In the genomic region with DNA sequence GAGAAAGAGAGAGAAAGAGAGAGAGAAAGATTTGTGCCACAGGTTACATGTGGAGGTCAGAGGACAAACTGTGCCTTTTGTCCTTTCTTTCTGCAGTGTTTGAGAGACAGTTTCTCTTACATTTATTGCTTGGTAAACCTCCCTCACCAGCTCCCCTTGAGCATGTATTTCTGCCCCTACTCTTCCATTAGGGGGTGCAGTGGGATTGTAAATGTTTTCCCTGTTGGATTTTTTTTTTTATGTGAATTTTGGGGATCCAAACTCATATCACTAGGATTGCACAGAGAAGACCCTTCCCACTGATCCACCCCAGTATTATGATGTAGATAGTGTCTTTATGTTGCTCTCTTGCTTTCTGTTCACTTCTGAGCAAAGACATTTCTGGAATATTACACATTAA, we compare ENCODE assay signal across 30 mouse cellular contexts.
DNase-seq lines count a peak whose midpoint lies in the region; ATAC-seq and TF ChIP-seq lines count a peak whose summit lies in the region.
"Had no signal": no experiment of that assay in that cellular context is flagged by ENCODE, and none has a peak within 500 bp of the region (broad histone marks: within the 10 kb centered on the region; RNA-seq: fewer than 3 reads in every experiment).

No protein-coding gene starts in this region.

- TF ChIP-seq POLR2A in kidney, adult 2 months (IDR thresholded peaks at IDR 0.05; ENCODE audit: low read depth, low read length): no peak

- H3K4me3 ChIP-seq in forebrain, postnatal 0 days (ENCODE audit: low read depth, low read length): no peak overlapping the region
- H3K4me3 ChIP-seq in forebrain, embryonic 10.5 days: no peak overlapping the region
- no peak overlapping the region for H3K4me3 ChIP-seq in left cerebral cortex, adult 2 months
- no peak overlapping the region for H3K4me3 ChIP-seq in kidney, adult 2 months (ENCODE audit: insufficient read depth, low read depth, low read length)
- H3K4me3 ChIP-seq: embryonic facial prominence, embryonic 12.5 days; embryonic facial prominence, embryonic 15.5 days; erythroblast, embryonic 14.5 days; forebrain, embryonic 15.5 days; heart, adult 2 months; heart, embryonic 10.5 days; heart, embryonic 13.5 days; hindbrain, embryonic 12.5 days; hindbrain, embryonic 15.5 days; intestine, embryonic 15.5 days had no signal

- H3K27ac ChIP-seq in forebrain, postnatal 0 days (ENCODE audit: low read depth, low read length): no peak overlapping the region
- H3K27ac ChIP-seq in forebrain, embryonic 10.5 days: no peak overlapping the region
- H3K27ac ChIP-seq in left cerebral cortex, adult 2 months: no peak overlapping the region
- no peak overlapping the region for H3K27ac ChIP-seq in kidney, adult 2 months (ENCODE audit: insufficient read depth, low read depth, low read length)
- H3K27ac ChIP-seq: embryonic facial prominence, embryonic 12.5 days; embryonic facial prominence, embryonic 15.5 days; forebrain, embryonic 15.5 days; heart, adult 2 months; heart, embryonic 10.5 days; heart, embryonic 13.5 days; hindbrain, embryonic 12.5 days; hindbrain, embryonic 15.5 days; intestine, embryonic 15.5 days had no signal

- no peaks in the 10 kb centered on the region for H3K9me3 ChIP-seq in forebrain, postnatal 0 days (ENCODE audit: low read length)
- no peaks in the 10 kb centered on the region for H3K9me3 ChIP-seq in forebrain, embryonic 10.5 days
- H3K9me3 ChIP-seq: embryonic facial prominence, embryonic 12.5 days; embryonic facial prominence, embryonic 15.5 days; forebrain, embryonic 15.5 days; G1E; heart, embryonic 10.5 days; heart, embryonic 13.5 days; hindbrain, embryonic 12.5 days; intestine, embryonic 15.5 days had no signal

- peak; percentile 24; the same call in 1 of the 2 replicates for TF ChIP-seq CTCF in forebrain, postnatal 0 days (IDR thresholded peaks at IDR 0.05; ENCODE audit: low read depth)
- peak; percentile 17 for TF ChIP-seq CTCF in left cerebral cortex, adult 2 months (IDR thresholded peaks at IDR 0.05)
- TF ChIP-seq CTCF in kidney, adult 2 months (conservative IDR thresholded peaks at IDR 0.05; ENCODE audit: insufficient read depth, insufficient read length, low read depth, low read length): no peak

- DNase-seq in forebrain, postnatal 0 days: peak; percentile 2
- DNase-seq in forebrain, embryonic 10.5 days (ENCODE audit: extremely low spot score, low spot score): no peak
- DNase-seq in left cerebral cortex, adult 2 months (ENCODE audit: extremely low spot score in 1 of 2, low spot score in 2 of 2): no peak
- DNase-seq in left cerebral cortex, postnatal 25 days (ENCODE audit: low spot score in 2 of 2): no peak
- DNase-seq in R1 (ENCODE audit: low read depth, low spot score): peak; percentile 8
- no peak for DNase-seq in cerebellum, adult 9-11 months
- no peak for DNase-seq in kidney, adult 2 months
- DNase-seq: adrenal gland, adult 2 months; adrenal gland, postnatal 14 days; B cell, adult 2 months; cerebellum, adult 18-20 months; cerebellum, adult 9-10 months; cerebellum, postnatal 25 days; gastrocnemius, postnatal 10 days; gastrocnemius, postnatal 36 days; heart, adult 2 months; heart, postnatal 14 days; heart, postnatal 4 days; kidney, adult 11 months had no signal

- no peaks in the 10 kb centered on the region for H3K4me1 ChIP-seq in forebrain, postnatal 0 days (ENCODE audit: insufficient read depth)
- H3K4me1 ChIP-seq in forebrain, embryonic 10.5 days: no peaks in the 10 kb centered on the region
- H3K4me1 ChIP-seq in kidney, adult 2 months (ENCODE audit: control insufficient read depth, insufficient read depth, low read length): no peaks in the 10 kb centered on the region
- H3K4me1 ChIP-seq: embryonic facial prominence, embryonic 12.5 days; embryonic facial prominence, embryonic 15.5 days; forebrain, embryonic 15.5 days; heart, embryonic 10.5 days; heart, embryonic 13.5 days; hindbrain, embryonic 12.5 days; hindbrain, embryonic 15.5 days; intestine, embryonic 15.5 days had no signal

- no peaks in the 10 kb centered on the region for H3K27me3 ChIP-seq in forebrain, postnatal 0 days (ENCODE audit: insufficient read depth, low read length)
- H3K27me3 ChIP-seq in forebrain, embryonic 10.5 days (ENCODE audit: poor library complexity, severe bottlenecking): no peaks in the 10 kb centered on the region
- no peaks in the 10 kb centered on the region for H3K27me3 ChIP-seq in kidney, adult 2 months (replicated peaks; ENCODE audit: control insufficient read depth, insufficient read depth, low read length)
- H3K27me3 ChIP-seq: embryonic facial prominence, embryonic 12.5 days; embryonic facial prominence, embryonic 15.5 days; forebrain, embryonic 15.5 days; heart, embryonic 13.5 days; hindbrain, embryonic 12.5 days; hindbrain, embryonic 15.5 days; intestine, embryonic 15.5 days; Patski had no signal

- H3K4me2 ChIP-seq in forebrain, postnatal 0 days (ENCODE audit: low read depth): no peak overlapping the region
- H3K4me2 ChIP-seq: embryonic facial prominence, embryonic 12.5 days; embryonic facial prominence, embryonic 15.5 days; forebrain, embryonic 15.5 days; heart, embryonic 13.5 days; hindbrain, embryonic 12.5 days; hindbrain, embryonic 15.5 days; intestine, embryonic 15.5 days had no signal

- H3K9ac ChIP-seq in forebrain, postnatal 0 days: no peak overlapping the region
- H3K9ac ChIP-seq: embryonic facial prominence, embryonic 12.5 days; embryonic facial prominence, embryonic 15.5 days; forebrain, embryonic 15.5 days; heart, embryonic 13.5 days; hindbrain, embryonic 12.5 days; hindbrain, embryonic 15.5 days; intestine, embryonic 15.5 days had no signal

- intact Hi-C loops in left cerebral cortex, adult 2 months (cut with DNase I): no loop called here
- intact Hi-C loops in left cerebral cortex, postnatal 25 days (cut with DNase I): no loop called here

- no peaks in the 10 kb centered on the region for H3K36me3 ChIP-seq in forebrain, postnatal 0 days (ENCODE audit: insufficient read depth)
- H3K36me3 ChIP-seq in forebrain, embryonic 10.5 days (replicated peaks): no peaks in the 10 kb centered on the region
- no peaks in the 10 kb centered on the region for H3K36me3 ChIP-seq in kidney, adult 2 months (ENCODE audit: control insufficient read depth, insufficient read depth, low read length)
- H3K36me3 ChIP-seq: embryonic facial prominence, embryonic 12.5 days; embryonic facial prominence, embryonic 15.5 days; forebrain, embryonic 15.5 days; G1E; heart, embryonic 10.5 days; heart, embryonic 13.5 days; hindbrain, embryonic 12.5 days; hindbrain, embryonic 15.5 days; intestine, embryonic 15.5 days had no signal

- ATAC-seq in forebrain, postnatal 0 days: no peak
- ATAC-seq: forebrain, embryonic 15.5 days; intestine, embryonic 15.5 days; Patski had no signal

Comparison
In these comparisons a context has a peak if more than half of its experiments do, and no peak if none do; other contexts are left out.
1. DNase-seq: peak in forebrain, postnatal 0 days (single experiment) and R1 (single experiment); none in forebrain, embryonic 10.5 days (single experiment), left cerebral cortex, adult 2 months (0 of 2), left cerebral cortex, postnatal 25 days (0 of 2), cerebellum, adult 9-11 months (single experiment) and kidney, adult 2 months (single experiment).